Mouse (Mus musculus): ENCODE results near the gene Tysnd1.

The Tysnd1 gene

DNA sequence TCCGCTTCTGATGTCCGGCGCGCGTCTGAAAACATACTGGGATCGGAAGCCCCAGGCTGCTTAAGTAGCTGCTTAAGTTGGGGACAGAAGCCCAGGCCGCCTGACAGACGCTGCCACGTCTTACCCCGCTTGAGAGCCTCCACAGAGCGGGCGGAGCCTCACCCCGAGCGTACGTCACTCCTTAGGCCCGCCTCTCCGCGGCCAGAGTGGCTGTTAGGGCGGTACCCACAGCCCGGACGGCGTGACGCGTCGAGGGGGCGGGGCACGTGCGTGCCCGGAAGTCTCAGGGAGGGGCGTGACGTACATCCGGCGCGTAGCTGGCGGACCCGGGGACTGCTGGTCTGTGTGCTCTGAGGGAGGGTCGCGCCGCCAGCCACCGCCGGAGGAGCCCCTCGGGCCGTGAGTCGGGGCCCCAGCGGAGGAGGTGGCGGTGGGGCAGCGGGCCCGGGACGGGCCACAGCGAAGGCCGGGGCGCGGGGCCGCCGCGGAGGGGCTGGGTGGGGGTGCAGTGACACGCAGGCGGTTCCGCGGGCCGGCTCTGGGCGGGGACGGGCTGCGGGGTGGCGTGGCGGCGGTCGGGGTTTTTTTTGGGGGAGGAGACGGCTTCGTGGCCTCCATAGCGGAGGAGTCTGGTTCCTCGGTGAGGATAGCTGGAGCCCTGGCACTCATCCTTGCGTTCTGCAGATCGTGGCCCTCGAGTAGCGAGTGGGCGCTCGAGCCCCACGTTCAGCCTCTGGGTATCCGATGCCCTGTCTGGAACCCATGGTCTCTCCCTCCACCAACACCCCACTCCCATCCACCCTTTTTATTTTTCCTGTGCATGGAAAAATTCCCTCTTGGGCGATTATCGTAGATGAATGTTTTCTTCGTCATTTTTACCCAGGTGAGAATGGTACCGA, 15.1 kb upstream of the Tysnd1 start, which contains the start of gene Sar1a:
Sar1a (plus strand) TSS at position 285 of the 899 bp plus-strand sequence.
- DNase-seq (ENCODE audit: inconsistent age in 2 of 2, low spot score in 1 of 2), result peak; percentile 99 to 100

- DNase-seq (ENCODE audit: inconsistent age in 2 of 2, low spot score in 1 of 2), result no peak
Observed at GRCm38 (mm10) chr10:61689405-61689804, 5.9 kb upstream of the Tysnd1 start.

- no peak for DNase-seq (ENCODE audit: inconsistent age in 2 of 2, low spot score in 1 of 2)
Observed at GRCm38 (mm10) chr10:61693563-61693962, 1.8 kb upstream of the Tysnd1 start.

GRCm38 (mm10) chr10:61695703-61696559, 617 bp downstream of the Tysnd1 start:
- peak in 1 of 2 experiments; percentile 72 for DNase-seq (ENCODE audit: inconsistent age in 2 of 2, low spot score in 1 of 2)

- DNase-seq (ENCODE audit: inconsistent age in 2 of 2, low spot score in 1 of 2), result no peak
Observed at GRCm38 (mm10) chr10:61696560-61696823, 1.2 kb downstream of the Tysnd1 start.

DNA sequence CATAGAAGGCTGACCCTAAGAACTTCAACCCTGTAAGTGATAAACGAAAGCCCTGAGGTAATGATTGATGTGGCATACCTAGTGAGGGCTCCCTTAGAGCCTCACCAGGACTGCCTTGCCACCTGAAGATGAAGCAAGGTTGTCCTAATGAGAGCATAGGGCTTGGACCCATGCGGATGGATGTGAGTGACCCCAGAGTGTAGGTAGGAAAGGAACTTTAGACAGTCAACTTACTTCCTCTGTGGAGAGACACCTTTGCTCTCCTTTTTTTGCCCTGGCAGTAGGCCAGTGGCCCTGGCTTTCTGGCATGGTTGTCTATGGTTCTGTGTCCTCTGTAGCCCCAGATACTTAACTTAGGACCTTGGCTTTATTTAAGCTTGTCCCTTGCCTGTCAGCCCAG, 1.7 kb downstream of the Tysnd1 start:
- DNase-seq (ENCODE audit: inconsistent age in 2 of 2, low spot score in 1 of 2), result peak in 1 of 2 experiments; percentile 86

DNA sequence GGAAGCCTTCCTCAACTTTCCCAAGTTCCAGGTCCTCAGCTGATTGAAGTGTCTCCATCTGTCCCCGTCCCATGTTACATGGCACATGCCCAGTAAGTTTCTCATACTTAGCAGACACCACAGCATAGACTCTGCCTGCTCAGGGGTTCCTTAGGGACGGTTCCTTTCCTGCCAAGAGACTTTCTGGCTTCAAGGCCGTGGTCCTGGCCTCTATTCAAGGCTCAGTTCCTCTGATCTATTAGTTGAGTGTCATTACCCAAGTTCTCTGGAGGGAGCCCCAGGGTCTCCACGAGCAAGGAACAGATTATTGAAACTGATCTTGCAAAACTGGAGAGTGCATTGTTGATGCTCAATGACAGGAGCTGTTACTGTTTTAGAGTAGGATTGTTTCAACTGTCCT, 9.3 kb downstream of the Tysnd1 start:
- DNase-seq (ENCODE audit: inconsistent age in 2 of 2, low spot score in 1 of 2), result peak; percentile 83 to 94

GRCm38 (mm10) chr10:61706412-61707375, 11.4 kb downstream of the Tysnd1 start:
- DNase-seq (ENCODE audit: inconsistent age in 2 of 2, low spot score in 1 of 2), result peak in 1 of 2 experiments; percentile 58

GRCm38 (mm10) chr10:61713601-61714000, 18.3 kb downstream of the Tysnd1 start:
- peak; percentile 74 to 88 for DNase-seq (ENCODE audit: inconsistent age in 2 of 2, low spot score in 1 of 2)

DNA sequence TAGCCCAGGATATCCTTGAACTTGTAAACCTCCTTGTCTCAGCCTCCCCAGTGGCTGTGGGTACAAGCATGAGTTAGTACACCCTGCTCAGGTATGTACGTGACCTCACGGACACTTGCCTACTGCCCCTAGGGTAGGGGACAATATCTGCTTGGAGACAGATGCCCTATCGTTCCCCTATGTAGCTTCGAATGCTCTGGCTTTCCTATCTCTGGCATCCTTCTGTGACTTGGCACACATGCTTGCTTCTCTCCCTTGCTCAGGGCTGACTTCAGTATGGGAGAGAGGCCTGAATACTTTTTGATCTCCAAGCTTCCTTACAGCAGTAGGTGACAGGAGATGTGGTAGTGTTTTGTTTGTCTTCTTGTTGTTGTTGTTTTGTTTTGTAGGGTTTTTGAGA, 18.8 kb downstream of the Tysnd1 start:
- peak in 1 of 2 experiments; percentile 71 for DNase-seq (ENCODE audit: inconsistent age in 2 of 2, low spot score in 1 of 2)

DNA sequence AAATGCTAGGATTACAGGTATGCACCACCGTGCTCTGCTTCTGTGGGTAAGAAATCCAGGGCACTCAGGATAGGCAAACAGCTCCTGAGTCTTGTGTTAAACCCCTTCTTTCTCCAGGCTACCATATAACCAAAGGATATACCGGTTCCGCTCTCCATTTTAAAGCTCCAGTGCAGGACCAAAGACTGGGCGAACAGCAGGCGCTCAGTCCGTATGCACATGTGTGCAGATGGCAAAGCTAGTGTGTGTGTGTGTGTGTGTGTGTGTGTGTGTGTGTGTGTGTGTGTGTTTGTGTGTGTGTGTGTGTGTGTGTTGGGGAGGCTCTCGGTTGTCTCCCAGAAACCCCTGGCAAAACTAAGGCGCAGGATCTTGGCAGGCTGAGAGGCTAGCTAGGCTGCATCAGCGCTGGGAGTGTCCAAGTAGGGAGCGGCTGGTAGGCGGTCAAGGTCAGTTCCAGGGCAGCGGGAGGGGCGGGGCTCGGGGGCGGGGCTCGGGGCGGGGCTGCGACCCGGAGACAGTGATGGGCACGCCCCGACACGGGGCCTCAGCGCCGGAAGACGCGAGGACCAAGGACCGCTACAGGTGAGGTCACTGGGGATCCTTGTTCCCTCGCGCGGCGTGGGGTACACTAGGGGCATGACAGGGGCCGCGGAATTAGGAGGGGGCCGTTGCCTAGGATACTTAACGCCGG, 19.6 kb downstream of the Tysnd1 start, which contains the start of gene Aifm2:
Aifm2 (plus strand) TSS at position 493 of the 691 bp plus-strand sequence.
- DNase-seq (ENCODE audit: inconsistent age in 2 of 2, low spot score in 1 of 2), result peak; percentile 83 to 90

GRCm38 (mm10) chr10:61715462-61715837, 20.1 kb downstream of the Tysnd1 start:
- DNase-seq (ENCODE audit: inconsistent age in 2 of 2, low spot score in 1 of 2), result no peak

DNA sequence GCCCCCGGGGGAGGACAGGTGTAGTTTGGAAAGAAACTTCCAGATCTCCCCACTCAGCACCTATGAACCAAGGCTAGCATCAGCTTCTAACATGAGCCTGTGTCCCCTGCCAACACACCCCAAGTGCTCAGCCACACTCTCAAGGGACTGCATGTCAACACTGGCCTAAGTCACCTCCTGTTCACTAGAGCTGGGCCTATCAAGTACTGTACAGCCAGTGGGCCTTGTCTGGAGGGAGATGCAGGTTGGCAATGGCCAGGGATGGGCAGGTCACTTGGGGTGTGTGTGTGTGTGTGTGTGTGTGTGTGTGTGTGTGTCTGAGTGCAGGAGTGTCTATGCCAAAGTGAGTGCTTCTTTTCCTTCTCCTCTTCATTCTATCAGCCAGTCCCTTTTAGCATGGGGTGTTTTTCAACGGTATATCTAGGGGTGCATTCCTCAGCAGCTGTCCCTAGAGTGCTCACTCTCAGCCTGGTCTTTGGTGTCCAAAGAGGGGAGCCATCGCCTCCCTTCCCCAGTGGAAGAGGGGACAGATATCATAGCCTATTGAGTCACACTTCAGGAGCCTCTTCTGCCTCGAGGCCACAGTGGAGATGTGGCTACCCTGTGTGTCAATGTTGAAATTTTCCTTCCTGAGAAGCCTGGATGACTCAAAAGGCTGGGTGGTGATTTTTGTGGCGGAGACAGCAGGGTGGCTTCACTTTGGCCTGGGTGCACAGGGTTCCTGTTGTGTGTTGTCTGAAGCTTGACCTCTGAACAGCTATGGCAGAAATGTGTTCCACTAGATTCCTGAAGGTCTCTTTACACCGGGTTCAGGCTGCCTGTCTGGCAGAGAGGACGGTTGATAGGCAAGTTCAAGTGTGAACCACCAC, 20.9 kb downstream of the Tysnd1 start:
- peak; percentile 75 to 91 for DNase-seq (ENCODE audit: inconsistent age in 2 of 2, low spot score in 1 of 2)

- peak in 1 of 2 experiments; percentile 67 for DNase-seq (ENCODE audit: inconsistent age in 2 of 2, low spot score in 1 of 2)
Observed at GRCm38 (mm10) chr10:61717406-61718296, 22.3 kb downstream of the Tysnd1 start.

DNA sequence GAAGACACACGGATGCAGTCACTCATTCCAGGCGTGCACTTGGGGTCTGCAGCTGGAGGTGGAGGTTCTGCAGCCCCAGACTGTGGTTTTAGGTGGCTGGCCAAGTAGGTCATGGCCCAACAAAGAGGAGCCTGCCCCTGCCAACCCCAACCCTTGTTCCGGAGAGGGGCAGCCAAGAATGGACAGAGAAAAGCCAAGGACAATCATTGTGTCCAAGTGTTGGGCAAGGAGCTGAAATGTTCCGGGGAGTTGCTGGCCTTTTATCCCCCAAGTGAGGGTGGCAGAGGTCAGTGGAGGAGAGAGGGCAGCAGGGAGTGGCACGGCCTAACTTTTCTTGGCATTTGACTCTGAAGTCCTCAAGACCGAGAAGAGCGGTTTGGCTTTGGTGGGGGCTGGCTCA, 25.0 kb downstream of the Tysnd1 start:
- DNase-seq (ENCODE audit: inconsistent age in 2 of 2, low spot score in 1 of 2), result peak; percentile 73 to 91

GRCm38 (mm10) chr10:61722215-61722614, 26.9 kb downstream of the Tysnd1 start:
- DNase-seq (ENCODE audit: inconsistent age in 2 of 2, low spot score in 1 of 2), result peak in 1 of 2 experiments; percentile 77

DNA sequence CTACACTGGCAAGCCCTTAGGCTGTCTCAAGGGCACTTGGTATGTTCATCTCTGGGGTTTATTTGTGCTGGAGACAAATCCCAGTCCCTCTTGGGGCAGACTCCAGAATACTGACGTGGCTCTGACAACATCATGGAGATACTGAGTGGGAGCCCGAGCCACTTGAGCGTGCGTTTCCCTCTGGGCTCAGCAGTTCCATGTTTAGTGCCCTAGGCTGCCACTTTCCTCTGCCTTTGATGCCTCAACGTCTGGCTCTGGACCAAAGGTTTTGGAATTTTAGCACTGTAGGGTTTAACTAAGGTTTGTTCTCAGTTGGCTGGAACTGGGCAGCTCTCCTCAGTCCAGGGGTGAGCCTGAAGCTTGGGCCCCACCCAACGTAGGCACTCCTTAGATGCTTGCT, 28.0 kb downstream of the Tysnd1 start:
- peak in 1 of 2 experiments; percentile 68 for DNase-seq (ENCODE audit: inconsistent age in 2 of 2, low spot score in 1 of 2)

GRCm38 (mm10) chr10:61729181-61729580, 33.9 kb downstream of the Tysnd1 start:
- peak in 1 of 2 experiments; percentile 42 for DNase-seq (ENCODE audit: inconsistent age in 2 of 2, low spot score in 1 of 2)
